Mouse (Mus musculus) CD4-positive naive resting alpha-beta T cell, adult 76 days (primary cell): Measurements from ENCODE around the gene Clec1a. TPM values are rescaled to one million over a fixed set of nuclear protein-coding genes. Genes with fewer than 3 reads are reported as not detected.

Experiments used
- total RNA-seq: library from RNA; stranded (reverse); gene quantifications from one replicate; pipeline ENCODE4 v1.2.4, GENCODE M21; 2023

Clec1a gene
- not detected for total RNA-seq

DNA sequence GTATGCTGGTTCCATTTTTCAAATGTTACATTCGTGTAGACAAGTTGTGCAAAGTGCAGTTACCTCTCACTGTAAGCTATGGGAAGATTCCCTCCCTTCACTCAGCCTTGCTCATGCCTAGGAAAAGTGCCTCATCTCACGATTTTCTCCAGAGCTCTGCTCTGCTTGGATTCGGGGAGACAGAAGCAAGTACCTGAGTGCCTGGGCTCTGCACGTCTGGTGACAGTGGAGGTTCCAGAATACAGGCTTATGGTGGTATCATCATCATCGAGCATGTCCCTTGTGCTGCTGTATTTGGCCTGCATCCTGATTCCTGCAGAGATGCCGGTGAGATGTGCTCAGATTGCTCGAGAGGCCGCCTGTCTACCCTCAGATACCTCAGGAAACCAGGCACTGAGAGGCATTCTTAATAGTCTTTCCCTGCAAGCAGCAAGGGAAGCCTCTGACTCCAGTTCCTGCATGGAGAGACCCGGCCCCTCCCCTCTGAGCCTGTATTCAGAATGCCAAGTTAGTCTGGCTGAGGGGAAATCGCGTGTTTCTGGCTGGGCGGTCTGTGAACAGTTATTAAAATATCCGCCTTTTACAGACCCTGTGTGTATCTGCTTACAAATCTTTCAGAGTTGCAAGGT lies at the start of gene Clec1a:
Gene Clec1a, minus strand, starts transcription at position 590 of the 629 bp plus-strand sequence.

DNA sequence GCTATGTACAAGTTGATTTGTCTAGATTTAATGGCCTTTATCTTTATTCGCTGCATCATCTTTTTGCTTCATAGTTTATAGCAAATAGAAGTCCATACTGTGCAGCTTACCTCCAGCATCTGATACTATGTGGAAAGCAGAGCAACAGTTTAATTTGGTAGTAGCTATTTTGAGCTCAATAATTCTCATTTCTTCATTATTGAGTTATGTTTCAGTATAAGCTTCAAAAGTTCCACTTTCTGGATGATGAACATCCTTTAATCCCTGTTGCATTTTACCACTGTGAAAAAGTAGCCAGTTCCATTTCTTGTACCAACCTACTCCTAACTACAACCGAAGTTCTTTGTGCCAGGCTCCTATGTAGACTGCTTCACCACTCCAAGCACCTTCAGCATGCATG lies 43.2 kb downstream of the Clec1a start, which contains the start of gene Clec9a:
Gene Clec9a, plus strand, starts transcription at position 301 of the 400 bp plus-strand sequence.

DNA sequence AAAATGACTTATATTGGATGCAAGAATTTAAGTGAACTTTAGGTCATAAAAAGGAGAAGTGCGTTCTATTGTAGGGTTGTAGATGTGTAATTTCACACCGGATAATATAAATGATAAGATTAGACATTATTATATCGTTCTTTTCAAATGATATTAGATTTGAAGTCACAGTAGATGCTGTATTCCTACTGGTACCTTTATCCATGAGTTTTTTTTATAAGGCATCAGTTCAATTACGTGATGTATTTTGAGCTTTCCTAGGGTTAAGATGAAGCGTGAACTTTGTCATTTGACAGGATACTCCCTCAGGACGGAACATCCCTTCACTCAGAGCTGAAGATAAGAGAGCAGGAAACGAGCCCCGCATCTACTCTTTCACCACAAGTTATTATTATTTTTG lies 54.8 kb downstream of the Clec1a start, which contains the start of gene Clec1b:
Gene Clec1b, plus strand, starts transcription at position 301 of the 400 bp plus-strand sequence.

DNA sequence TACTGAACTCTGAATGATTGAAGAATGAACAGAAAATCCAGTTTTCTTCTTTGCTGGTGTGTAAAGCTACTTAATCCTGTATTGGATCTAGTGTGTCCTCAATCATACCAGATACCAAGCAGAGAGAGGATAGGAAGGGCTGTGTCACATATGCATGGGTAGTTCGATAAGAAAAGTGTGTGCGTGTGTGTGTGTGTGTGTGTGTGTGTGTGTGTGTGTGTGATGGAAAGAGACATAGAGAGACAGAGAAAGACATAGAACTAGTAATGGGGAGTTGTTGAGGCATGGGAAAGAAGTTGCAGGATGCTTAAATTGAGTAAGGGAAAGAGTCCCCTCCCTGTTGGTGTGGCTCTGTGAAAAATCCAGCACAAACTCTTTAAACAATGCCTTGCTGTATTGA lies 66.0 kb downstream of the Clec1a start, which contains the start of gene Clec12b:
Gene Clec12b, minus strand, starts transcription at position 101 of the 400 bp plus-strand sequence.

Other genes with a start within 250 kb of the Clec1a start
- gene Cd69, start 176.6 kb downstream of the Clec1a start, total RNA-seq: 497 TPM
- not detected for gene 4922502D21Rik, start 120.2 kb downstream of the Clec1a start, total RNA-seq
- gene Clec12a, start 109.3 kb downstream of the Clec1a start, total RNA-seq: 1.1 TPM
- gene Clec12b, start 66.1 kb downstream of the Clec1a start, total RNA-seq: not detected
- not detected for gene Clec1b, start 54.7 kb downstream of the Clec1a start, total RNA-seq
- gene Clec9a, start 43.1 kb downstream of the Clec1a start, total RNA-seq: 0.18 TPM
- not detected for gene Olr1, start 55.2 kb upstream of the Clec1a start, total RNA-seq
- not detected for gene Tmem52b, start 60.6 kb upstream of the Clec1a start, total RNA-seq
- 12.1 TPM for gene Gabarapl1, start 81.2 kb upstream of the Clec1a start, total RNA-seq
- 2.0 TPM for gene Klre1, start 125.9 kb upstream of the Clec1a start, total RNA-seq
- 37.3 TPM for gene Klrd1, start 139.8 kb upstream of the Clec1a start, total RNA-seq
- gene Klrk1, start 171.9 kb upstream of the Clec1a start, total RNA-seq: 2.9 TPM
- gene Klrc3, start 191.3 kb upstream of the Clec1a start, total RNA-seq: not detected
- gene Klrc2, start 208.7 kb upstream of the Clec1a start, total RNA-seq: 3.6 TPM
- 2.0 TPM for gene Klrc1, start 227.0 kb upstream of the Clec1a start, total RNA-seq